Mouse (Mus musculus) liver, postnatal 0 days (tissue): ENCODE data around the gene Chek1.

Experiments
- CTCF ChIP-seq: sonication (generic); IDR thresholded peaks from 2 replicates; pipeline ENCODE4 v1.5.1; 2016; ENCODE audit warnings: antibody characterized with exemption, low read depth
- EP300 ChIP-seq: IDR thresholded peaks from 2 replicates; pipeline ENCODE4 v1.6.1; 2016; ENCODE audit warnings: antibody characterized with exemption, low read depth, mild to moderate bottlenecking

DNA sequence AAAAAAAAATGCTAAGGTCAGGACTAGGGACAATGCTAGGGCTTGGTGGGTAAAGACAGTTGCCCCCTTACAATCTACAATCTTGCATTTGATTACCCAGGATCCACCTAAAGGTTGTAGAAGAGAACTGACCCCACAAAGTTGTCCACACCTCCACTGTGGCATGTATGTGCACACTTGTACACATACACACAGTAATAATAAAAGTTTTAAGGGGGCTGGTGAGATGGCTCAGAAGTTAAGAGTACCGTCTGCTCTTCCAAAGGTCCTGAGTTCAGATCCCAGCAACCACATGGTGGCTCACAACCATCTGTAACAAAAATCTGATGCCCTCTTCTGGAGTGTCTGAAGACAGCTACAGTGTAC is 42.2 kb upstream of the Chek1 start:
- no peak for TF ChIP-seq CTCF
- TF ChIP-seq EP300, result no peak
